Mouse (Mus musculus): ENCODE data around the gene Arhgef10l.
A peak's percentile ranks its signal among the peaks of the same experiment; 100 is the strongest.

Arhgef10l gene

DNA sequence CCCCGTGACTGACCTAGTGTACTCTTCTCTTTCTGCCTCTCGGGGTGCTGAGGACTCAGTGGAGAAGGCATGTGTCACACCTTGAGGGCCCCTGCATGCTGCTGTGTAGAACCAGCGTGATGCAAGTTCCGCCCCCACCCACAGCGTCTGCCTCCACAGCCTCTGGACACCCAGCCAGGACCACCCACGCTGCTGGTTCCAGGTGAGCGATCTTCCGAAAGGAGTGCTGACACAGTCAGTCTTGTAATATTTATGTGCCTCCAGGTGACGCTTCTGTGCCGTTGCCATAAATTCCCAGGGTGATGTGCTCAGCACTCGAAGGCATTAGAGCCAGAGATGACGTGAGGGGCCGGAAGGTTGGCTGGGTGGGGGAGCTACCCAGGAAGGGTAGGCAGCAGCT lies 140.9 kb downstream of the Arhgef10l start:
- no peak for DNase-seq (ENCODE audit: low spot score)

DNA sequence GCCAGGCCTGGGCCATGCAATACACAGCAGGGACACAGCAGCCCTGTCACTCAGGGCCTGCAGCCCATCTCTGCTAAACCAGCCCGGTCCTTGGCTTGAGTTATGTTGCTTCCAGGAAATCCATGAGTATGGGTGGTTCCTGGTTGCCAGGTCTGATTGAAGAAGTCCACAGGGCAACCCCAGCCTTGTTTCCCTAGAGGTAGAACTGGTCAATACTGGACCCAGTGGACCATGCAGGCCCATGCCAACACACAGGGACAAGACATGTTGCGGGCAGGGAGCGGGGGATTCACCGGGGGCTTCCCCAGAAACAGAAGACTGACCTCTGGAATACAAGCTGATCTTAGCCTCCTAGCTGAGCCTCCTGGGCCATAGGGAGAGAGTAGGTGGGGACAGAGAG lies 142.9 kb downstream of the Arhgef10l start:
- no peak for DNase-seq (ENCODE audit: low spot score)

DNA sequence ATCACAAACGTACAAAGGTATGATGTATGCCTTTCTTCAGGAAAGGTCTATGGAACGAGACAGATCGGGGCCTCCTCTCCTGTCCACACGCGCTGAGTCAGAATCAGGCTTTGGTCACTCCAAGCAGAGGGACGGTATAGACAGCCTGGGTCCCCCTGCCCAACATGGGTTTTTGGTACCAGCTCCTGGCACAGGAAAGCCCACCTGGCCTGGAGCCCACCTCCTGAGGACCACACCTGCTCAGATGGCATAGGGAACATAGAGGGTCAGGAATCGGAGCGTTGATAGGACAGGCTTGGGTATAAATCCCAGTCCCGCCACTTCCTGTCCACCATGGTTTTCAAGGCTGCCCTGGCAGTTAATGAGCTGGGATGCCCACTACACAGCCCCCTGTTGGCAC lies 145.1 kb downstream of the Arhgef10l start:
- DNase-seq (ENCODE audit: low spot score) = no peak

DNA sequence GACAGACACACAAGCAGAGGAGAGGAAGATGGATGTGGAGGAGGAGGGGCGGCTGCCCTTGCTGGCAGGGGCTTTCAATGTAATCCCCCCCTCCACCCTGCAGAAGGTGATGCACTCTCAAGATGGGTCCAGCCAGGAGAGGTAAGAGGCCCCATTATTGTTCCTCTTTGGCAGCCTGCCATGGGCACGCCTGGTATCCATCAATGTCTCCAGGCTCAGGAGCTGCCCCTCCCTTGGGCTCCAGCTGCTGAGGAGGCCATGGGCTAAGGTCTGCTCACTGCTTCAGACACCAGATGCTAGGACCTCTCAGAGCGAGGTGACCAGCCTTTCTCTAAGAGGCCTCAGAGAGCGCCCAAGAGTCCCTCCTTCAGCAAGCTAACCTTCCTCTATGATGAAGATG lies 152.0 kb downstream of the Arhgef10l start:
- DNase-seq (ENCODE audit: low spot score) = no peak

DNA sequence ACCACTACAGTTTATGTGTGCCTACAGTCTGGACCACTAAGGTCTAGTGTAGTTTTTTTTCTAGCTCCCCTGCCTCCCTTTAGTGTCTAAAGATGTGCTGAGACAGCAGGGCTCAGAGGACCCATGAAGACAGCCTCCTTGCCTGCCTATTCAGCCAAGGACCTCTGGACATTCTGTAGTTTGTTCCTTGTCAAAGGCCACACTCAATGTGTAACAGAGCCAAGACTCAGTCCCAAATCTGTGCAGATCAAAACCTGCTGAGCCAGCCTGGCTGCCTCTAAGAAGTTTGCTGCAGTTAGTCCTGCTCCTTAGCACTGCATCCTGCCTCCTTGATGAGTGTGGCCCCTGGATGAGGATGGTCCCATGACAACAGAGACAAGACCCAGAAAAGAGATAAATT lies 156.0 kb downstream of the Arhgef10l start:
- DNase-seq (ENCODE audit: low spot score) = no peak

DNA sequence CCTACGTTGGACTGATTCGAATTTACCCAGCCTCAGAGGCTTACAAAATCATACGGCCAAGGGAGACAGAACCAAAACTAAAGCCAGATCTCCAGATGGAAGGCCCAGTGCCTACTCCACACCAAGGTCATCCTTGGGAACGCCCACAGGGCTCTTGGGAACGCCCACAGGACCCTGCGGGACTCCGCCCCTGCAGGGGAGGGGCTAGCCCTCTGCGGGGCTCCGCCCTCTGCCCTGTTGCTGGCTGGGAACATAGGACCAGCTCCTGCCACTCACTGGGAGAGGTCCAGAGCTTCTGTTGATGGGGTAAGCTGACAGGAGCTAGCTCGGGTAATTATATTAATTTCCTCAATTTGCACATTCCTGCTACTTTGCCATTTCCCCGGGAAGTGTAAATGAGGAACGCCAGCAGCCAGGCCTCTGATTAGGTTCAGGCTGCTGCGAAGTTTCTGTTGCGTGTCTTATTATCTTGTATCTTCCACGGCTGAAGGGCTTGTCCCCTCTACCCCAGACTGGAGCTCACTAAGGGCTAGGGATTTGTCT lies 158.6 kb downstream of the Arhgef10l start:
- no peak for DNase-seq (ENCODE audit: low spot score)

DNA sequence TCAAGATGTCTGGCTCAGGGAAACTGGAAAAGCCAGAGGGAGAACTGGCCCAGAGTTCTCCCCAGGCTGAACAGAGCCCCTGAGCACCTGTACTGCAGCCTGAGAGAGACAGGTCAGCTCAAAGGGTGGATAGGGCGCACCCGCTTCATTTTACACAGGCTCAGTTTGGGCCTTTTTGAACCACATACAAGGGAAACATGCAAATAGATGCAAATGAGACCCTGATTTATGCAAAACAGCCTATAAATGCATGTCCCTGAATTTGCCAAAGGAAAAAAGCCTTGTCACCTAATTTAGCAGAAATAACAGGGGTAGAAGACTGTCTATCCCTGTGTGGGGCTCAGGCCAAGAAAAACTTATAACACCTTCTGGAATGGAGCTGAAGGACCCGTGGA lies 160.2 kb downstream of the Arhgef10l start:
- DNase-seq (ENCODE audit: low spot score) = no peak

DNA sequence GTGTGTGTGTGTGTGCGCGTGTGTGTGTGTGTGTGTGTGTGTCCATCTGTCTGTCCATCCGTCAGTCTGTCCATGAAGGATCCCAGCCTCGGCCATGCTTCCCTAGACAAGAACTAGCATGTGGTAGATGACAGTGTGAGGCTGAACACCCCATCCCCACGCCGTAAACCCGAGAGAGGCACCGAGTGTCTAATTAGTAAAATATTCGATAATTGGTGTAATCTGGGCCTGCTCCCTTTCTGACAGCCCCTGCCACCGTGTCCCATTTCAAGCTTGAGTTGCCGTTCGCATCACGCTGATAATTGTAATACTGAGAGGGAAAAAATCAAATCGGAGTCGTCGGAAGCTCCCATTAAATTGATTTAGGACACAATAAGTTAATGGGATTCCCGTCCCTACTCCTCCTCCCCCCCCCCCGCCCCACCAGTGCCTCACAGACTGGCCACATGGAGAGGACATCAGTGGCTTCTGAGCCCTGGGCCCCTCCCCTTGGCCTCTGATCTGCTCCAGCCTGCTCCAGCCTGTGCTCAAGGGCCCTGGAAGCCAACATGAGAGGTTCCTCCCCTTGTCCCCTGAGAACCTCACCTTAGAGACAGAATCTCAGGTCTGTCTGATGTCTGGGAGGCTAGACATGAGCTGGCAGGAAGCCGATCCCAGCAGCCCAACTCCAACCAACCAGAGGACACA lies 160.7 kb downstream of the Arhgef10l start:
- no peak for DNase-seq (ENCODE audit: low spot score)

DNA sequence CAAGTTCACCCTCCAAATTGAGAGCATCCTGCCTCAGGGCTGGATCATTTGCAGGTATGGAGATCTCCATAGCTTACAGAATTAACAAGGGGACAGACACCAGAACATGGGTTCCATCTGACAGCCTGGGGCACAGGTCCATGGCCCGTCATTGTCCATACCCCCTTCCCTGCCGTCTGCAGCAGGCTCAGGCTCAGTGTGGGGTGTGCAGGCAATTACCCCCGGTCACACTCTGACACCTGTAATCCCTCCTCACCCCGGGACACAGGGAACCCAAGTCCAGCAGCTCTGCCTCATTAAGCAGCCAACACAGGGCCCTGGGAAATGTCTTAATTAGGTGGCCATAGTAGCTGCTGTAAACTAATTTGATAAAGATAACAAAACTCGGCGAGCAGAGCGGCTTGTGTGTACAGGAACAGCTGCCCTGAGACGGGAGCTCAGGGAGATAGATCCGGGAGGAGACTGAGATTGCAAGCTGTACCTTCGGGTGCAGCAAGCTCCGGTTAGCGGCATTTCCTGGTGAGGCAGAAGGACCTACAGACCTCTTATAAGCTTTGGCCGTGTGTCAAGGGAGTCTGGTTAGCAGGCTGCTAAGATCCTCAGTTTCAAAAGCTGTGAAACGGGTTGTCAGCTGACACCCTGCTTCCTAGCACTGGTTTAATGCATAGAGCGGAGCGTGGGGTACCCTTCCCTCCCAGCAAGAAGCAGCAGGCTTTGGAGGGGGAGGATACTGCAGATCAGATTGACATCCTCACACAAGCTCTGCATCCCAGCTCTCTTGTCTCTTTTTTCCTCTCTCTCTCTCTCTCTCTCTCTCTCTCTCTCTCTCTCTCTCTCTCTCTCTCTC lies 161.5 kb downstream of the Arhgef10l start:
- no peak for DNase-seq (ENCODE audit: low spot score)

DNA sequence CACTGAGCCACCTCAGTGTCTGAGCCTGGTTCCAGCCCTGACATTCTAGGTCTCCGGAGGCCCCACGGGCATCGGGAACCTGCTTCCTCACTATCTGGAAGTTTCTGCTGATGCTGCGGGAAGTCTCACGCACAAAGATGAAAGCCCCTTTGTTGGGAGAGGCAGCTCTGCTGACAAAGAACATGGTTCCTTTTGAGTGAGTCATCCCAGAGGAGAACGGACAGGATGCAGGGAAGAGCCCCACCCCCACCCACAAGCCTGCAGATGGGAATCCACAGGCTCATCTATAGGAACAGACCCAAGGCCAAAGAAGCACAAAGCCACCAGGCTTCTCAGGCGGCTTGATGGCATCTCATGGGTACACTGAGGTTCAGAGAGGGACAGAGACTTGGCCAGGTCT lies 165.0 kb downstream of the Arhgef10l start:
- DNase-seq (ENCODE audit: low spot score) = no peak

DNA sequence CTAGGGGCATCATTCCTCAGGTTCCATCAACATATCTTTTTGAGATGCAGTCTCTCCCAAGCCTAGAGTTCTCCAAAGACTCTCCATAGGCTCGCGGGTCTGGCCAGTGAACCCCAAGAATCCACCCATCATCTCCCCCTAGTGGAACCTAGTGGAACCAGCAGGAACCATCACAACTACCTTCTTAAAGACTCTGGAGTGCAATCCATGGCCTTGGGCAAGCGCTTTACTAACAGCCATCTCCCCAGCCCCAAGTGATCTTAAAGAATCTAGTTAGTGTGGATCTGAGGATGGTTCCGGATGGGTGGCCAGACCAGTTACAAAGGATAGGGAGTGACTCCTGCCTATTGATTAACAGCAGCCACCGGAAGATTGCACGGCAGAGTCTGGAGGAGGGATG lies 166.2 kb downstream of the Arhgef10l start:
- no peak for DNase-seq (ENCODE audit: low spot score)

DNA sequence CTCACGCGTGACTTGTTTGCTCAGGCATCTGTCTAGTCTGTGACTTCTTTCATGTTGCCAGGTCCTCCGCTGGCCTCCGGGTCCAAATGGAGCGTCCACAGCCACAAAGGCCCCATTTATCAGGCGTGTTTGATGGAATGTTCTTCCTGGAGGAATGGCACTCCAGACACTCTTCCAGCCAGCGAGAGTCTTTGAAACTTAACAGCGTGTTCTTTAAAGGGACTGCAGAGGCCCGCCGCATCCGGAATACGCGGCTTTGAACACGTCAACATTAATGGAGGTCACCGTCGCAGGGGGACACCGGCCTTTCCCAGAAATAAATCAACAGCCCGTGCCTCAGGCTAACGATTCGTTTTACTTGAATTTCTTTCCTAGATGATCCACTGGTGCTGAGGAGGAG lies 168.6 kb downstream of the Arhgef10l start:
- no peak for DNase-seq (ENCODE audit: low spot score)

DNA sequence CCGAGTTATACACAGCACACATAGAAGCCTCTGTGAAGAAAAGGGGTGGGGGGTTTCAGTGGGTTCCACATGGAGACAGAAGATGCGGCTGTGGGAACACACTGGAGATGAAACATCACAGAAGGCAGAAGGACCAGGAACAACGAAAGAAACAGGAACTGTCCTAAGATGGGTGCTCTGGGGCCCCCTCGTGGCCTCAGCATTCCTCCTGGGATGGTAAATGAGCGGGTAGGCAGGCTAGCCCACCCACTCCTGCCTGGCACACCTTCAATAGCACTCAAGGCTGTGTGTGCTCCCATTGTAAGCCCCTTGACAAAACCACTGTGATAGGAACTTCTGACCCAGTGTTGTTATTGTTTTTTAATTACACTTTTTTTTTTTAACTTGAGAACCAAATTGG lies 174.3 kb downstream of the Arhgef10l start:
- DNase-seq (ENCODE audit: low spot score) = no peak

DNA sequence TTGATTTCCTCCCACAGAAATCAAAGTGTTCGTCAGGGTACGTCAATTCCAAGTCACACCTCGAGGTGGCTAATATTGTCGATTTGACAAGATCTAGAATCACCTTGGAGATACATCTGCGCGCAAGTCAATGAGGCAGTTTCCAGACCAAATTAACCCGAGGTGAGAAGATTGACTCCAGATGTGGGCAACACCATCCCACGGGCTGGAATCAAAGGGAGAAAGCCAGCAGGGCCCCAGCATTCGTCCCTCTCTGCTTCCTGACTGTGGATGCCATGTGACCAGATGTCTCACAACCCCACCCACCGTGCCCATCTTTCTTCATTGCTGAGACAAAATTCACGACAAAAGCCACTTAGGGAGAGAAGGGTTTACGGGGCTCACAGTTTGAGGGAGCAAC lies 180.4 kb downstream of the Arhgef10l start:
- no peak for DNase-seq (ENCODE audit: low spot score)

DNA sequence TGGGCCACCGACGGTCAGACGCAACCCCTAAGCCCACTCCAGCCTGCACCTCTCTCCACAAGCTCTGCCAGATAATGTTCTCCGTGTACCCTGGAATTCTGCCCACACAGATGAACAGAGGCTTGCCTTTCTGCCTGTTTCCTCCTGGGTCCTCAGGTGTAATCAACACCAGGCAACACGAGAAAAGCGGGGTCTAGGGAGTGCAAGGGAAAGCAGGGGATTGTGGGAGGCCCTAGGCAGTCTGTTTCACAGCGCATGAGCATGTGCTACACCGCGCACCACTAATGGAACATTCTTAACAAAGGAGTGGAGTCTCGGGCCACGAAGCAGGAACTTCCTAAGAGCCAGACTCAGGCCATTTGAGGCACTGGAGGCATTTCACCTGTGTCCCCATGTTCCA lies 182.7 kb downstream of the Arhgef10l start:
- DNase-seq (ENCODE audit: low spot score) = no peak

DNA sequence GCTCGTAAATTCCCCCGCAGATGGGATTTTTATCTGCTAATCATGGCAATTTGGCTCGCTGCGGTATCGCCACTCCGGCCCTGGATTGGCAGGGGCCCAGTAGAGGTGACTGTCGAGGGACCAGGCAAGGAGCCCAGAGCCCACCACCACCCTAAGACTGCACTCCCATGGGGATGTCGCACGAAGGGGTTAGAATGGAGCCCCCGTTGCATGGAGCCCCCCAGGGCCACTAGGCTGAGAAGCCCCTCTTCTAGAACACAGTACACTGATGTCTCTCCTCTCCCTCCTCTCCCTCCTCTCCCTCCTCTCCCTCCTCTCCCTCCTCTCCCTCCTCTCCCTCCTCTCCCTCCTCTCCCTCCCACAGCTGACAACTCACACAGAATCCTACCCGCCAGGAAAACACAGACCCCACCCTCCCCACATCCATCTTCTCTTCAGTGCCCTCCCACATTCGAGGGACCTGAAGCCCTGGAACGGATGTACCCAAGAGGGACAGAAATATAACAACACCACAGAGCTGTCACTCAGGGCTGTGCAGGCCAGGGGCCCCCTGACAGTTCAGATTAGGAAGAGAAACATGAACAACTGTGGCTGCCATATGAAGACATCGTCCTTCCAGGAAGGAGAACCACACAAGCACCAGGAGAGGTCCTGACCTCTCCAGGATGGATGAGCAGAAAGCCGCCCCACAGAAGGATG lies 185.3 kb downstream of the Arhgef10l start:
- DNase-seq (ENCODE audit: low spot score) = no peak

DNA sequence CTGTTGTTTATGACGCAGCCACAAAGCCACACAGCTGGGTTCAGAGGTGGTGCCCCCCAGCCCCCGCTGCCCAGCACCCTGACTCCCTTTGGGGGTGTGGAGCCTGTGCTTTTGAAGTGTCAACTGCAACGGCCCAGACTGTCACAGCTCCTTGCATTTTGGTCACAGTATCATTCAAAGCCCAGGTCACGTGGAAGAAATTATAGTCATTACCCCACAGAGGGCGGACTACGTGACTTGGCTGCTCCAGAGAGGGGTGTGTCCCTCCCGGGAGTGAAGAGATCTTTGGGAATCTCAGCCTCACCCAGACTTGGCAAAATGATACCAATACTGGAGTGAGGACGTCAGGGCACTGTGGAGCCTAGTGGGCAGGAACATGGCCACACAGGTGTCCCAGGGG lies 190.6 kb downstream of the Arhgef10l start:
- no peak for DNase-seq (ENCODE audit: low spot score)

DNA sequence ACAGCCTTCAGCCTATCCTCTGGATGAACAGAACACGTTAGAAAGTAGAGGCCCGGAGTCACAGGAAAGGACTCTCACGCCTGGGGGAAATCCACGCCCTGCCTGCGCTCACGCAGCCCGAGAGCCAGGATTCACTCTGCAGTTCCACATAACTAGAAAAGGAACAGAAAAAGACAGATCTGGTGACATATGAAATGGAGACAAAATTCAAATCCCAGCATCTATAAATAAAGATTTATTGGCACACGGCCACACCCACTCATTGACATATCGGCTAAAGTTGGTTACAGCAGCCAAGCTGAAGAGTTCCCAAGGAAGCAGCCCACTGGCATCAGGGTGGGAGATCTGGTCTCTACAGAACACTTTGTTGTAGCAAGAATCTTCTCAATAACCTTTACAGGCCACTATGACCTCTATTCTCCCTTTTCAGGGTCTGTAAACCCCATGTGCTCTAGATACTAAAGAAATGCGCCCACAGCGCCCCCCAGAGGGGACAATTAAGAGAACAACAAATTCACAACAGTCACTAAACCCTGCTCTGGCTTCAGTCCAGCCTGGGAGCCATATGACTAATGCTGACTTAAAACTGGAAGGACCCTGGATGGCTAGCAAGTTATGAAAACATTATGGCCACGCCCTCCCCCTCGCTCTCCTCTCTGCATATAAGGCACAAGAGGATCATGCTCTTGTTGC lies 195.9 kb downstream of the Arhgef10l start:
- peak; percentile 12 for DNase-seq (ENCODE audit: low spot score)

DNA sequence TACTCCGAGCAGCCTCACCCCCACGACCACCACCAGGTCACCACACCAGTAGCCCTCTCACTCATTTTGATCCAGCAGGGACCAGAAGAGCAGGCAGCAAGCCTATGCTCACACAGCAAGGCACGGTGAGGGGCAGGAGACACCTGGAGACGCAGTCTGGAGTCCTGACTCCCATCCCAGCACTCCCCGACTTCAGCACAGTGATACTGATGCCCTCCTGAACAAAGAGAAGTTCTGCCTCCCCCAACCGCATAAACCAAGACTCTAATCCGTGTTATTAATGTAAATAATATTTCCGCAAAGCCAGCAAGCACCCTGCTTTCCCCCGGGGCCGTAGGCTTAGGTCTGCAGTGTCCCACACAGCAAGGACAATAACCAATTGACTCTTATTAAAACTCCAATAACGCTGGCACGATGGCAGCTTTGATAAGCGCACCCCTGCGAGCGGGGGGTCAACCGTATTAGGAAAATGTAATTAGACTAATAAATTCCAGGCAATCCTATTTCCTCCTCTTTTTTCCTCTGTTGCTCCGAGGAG lies 198.5 kb downstream of the Arhgef10l start:
- no peak for DNase-seq (ENCODE audit: low spot score)

Measured in urinary bladder, postnatal 14 days (tissue).